Mouse (Mus musculus) midbrain, embryonic 14.5 days (tissue): ENCODE results near the gene Syn3. TPM values are rescaled to one million over a fixed set of nuclear protein-coding genes. Genes with fewer than 3 reads are reported as not detected.

ENCODE experiments used
- ATAC-seq: fragments of 200-750 bp; cut with Nextera tagmentation; 2 replicates; pipeline ENCODE4 v1.8.0; 2017; ENCODE audit warnings: moderate number of reproducible peaks, moderate library complexity; ENCODE audit not compliant: low FRiP score, low TSS enrichment
- DNase-seq: peaks from one replicate; pipeline ENCODE4 v3.0.0-alpha.2; 2015
- H3K27ac ChIP-seq: fragments of 300-500 bp; sonication (generic); replicated peaks from 2 replicates; pipeline ENCODE4 v1.5.1; 2014; ENCODE audit warnings: mild to moderate bottlenecking, low read depth, low read length, moderate library complexity
- H3K27me3 ChIP-seq: fragments of 300-500 bp; sonication (generic); 2 replicates; pipeline ENCODE4 v1.6.1; 2014; ENCODE audit warnings: low read length, control low read depth, mixed read lengths; ENCODE audit not compliant: control insufficient read depth, insufficient read depth
- H3K36me3 ChIP-seq: fragments of 300-500 bp; sonication (generic); 2 replicates; pipeline ENCODE4 v1.6.1; 2014; ENCODE audit warnings: low read length, control low read depth; ENCODE audit not compliant: control insufficient read depth, insufficient read depth
- H3K4me1 ChIP-seq: fragments of 300-500 bp; sonication (generic); 2 replicates; pipeline ENCODE4 v1.6.1; 2014; ENCODE audit warnings: mild to moderate bottlenecking, antibody characterized with exemption, low read length, control low read depth; ENCODE audit not compliant: control insufficient read depth, insufficient read depth
- H3K4me2 ChIP-seq: fragments of 300-500 bp; sonication (generic); 2 replicates; pipeline ENCODE4 v1.6.1; 2014; ENCODE audit warnings: mild to moderate bottlenecking, low read length, moderate library complexity
- H3K4me3 ChIP-seq: fragments of 300-500 bp; sonication (generic); replicated peaks from 2 replicates; pipeline ENCODE4 v1.5.1; 2014; ENCODE audit warnings: low read depth, low read length
- H3K9ac ChIP-seq: fragments of 300-500 bp; sonication (generic); replicated peaks from 2 replicates; pipeline ENCODE4 v1.6.1; 2014; ENCODE audit warnings: mild to moderate bottlenecking, low read length, moderate library complexity
- H3K9me3 ChIP-seq: fragments of 300-500 bp; sonication (generic); 2 replicates; pipeline ENCODE4 v1.6.1; 2016; ENCODE audit warnings: low read length, control low read depth, mixed read lengths; ENCODE audit not compliant: control insufficient read depth
- WGBS: fragments of 180-500 bp; shearing (Covaris S2); extraction: QIAGEN DNeasy Blood & Tissue Kit; methylation state at CpG from one replicate; pipeline ENCODE4 v1.1.7; 2014; 5-methylcytosine and 5-hydroxymethylcytosine counted together
- polyA plus RNA-seq: library from polyadenylated mRNA; unstranded; fragments of >200 nt; fragmentation: Nextera tagmentation; extraction: Ambion mirVana; gene quantifications from 2 replicates; pipeline ENCODE4 v1.2.1, GENCODE M21; 2014

Syn3 gene
- polyA plus RNA-seq, 1 experiment from 2014 or later = 25.6 TPM

GRCm38 (mm10) chr10:86116268-86116667 lies 382.4 kb downstream of the Syn3 start:
- Histone ChIP-seq H3K27me3 (no peaks in the 10 kb centered on the region), H3K9me3 (no peaks in the 10 kb centered on the region), H3K36me3 (no peaks in the 10 kb centered on the region), H3K27ac (no peak overlapping the region), H3K4me1 (no peaks in the 10 kb centered on the region), H3K4me2 (no peak overlapping the region), H3K9ac (no peak overlapping the region), H3K4me3 (no peak overlapping the region)
- WGBS = 82% methylated on average over 2 of the region's 2 CpGs
- no peak for DNase-seq
- ATAC-seq = no peak

- H3K4me3 ChIP-seq = no peak overlapping the region
- 45% methylated on average over 5 of the region's 5 CpGs for WGBS
- no peaks in the 10 kb centered on the region for H3K9me3 ChIP-seq
- H3K4me1 ChIP-seq = no peaks in the 10 kb centered on the region
- no peak overlapping the region for H3K27ac ChIP-seq
- H3K36me3 ChIP-seq = no peaks in the 10 kb centered on the region
- H3K27me3 ChIP-seq = no peaks in the 10 kb centered on the region
- no peak overlapping the region for H3K9ac ChIP-seq
- no peak overlapping the region for H3K4me2 ChIP-seq
- DNase-seq = no peak
- ATAC-seq = no peak
Measured at GRCm38 (mm10) chr10:86114431-86114848, 384.3 kb downstream of the Syn3 start.

DNA sequence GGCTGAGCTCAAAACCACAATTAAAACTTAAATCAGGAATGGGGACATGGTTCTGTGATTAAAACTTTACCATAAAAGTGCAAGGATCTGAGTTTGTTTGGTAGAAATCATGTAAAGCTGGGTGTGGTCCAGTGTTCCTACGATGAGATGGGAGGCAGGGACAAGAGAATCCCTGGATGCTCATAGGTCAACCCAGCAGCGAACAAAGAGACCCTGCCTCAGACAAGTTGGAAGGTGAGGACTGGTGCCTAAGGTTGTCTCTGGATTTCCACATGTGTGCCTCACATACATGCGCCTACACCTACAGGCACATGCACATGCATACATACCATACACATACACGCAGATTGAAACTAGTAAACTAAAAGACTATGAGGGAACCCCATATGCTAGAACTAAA lies 389.9 kb downstream of the Syn3 start:
- no peaks in the 10 kb centered on the region for H3K9me3 ChIP-seq
- H3K27ac ChIP-seq = no peak overlapping the region
- H3K27me3 ChIP-seq = no peaks in the 10 kb centered on the region
- no peaks in the 10 kb centered on the region for H3K4me1 ChIP-seq
- H3K4me3 ChIP-seq = no peak overlapping the region
- no peaks in the 10 kb centered on the region for H3K36me3 ChIP-seq
- no peak overlapping the region for H3K4me2 ChIP-seq
- ATAC-seq (no peak), DNase-seq (no peak)
- 95% methylated on average over 4 of the region's 4 CpGs for WGBS
- no peak overlapping the region for H3K9ac ChIP-seq

DNA sequence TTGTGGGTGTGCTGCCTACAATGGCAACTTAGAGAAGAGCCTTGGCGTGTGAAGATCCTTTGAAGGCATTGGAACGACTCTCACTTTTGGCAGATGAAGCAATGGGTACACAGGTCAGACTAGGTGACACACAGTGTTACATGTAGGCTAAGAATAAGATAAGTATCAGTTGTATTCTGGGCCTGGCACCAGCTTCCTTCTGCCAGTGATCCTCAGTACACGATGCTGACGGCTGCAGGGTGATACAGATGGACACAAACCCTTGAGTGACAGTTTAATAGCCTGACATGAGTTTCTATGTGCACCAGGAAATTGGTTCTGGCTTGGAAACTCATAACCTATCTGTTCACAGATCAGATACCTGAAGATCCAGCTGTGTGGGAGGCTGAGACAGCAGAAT lies 391.0 kb downstream of the Syn3 start:
- Histone ChIP-seq H3K27ac (no peak overlapping the region), H3K4me3 (no peak overlapping the region), H3K36me3 (no peaks in the 10 kb centered on the region), H3K4me2 (no peak overlapping the region), H3K9ac (no peak overlapping the region), H3K4me1 (no peaks in the 10 kb centered on the region), H3K27me3 (no peaks in the 10 kb centered on the region), H3K9me3 (no peaks in the 10 kb centered on the region)
- no peak for ATAC-seq
- WGBS = 84% methylated on average over 4 of the region's 4 CpGs
- DNase-seq = no peak

DNA sequence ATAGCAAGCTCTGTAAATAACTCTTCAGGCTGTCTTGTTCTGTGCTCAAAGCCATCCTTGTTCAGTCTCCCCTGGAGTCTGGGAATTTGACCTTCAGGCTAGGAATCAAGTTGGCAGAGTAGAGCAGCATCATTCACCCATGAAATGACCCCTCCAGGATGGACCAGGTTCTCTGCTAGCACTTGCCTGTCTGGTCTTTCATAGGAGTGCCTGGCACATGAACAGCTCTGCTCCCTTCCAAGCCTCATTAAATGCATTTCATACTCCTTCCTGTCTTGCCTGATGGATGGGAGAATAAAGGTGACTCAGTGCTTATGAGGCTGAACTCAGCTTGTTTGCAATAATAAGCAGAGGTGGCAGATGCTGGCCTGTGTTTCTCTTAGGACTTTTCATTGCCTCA lies 394.7 kb downstream of the Syn3 start:
- H3K4me2 ChIP-seq = no peak overlapping the region
- ATAC-seq (no peak), DNase-seq (no peak)
- 0 out of 2 replicates have a peak, but pooled peaks cover 4% of the 10 kb centered on the region for H3K9me3 ChIP-seq
- no peak overlapping the region for H3K9ac ChIP-seq
- H3K27me3 ChIP-seq = no peaks in the 10 kb centered on the region
- H3K27ac ChIP-seq = no peak overlapping the region
- H3K4me3 ChIP-seq = no peak overlapping the region
- H3K4me1 ChIP-seq = no peaks in the 10 kb centered on the region
- H3K36me3 ChIP-seq = no peaks in the 10 kb centered on the region

DNA sequence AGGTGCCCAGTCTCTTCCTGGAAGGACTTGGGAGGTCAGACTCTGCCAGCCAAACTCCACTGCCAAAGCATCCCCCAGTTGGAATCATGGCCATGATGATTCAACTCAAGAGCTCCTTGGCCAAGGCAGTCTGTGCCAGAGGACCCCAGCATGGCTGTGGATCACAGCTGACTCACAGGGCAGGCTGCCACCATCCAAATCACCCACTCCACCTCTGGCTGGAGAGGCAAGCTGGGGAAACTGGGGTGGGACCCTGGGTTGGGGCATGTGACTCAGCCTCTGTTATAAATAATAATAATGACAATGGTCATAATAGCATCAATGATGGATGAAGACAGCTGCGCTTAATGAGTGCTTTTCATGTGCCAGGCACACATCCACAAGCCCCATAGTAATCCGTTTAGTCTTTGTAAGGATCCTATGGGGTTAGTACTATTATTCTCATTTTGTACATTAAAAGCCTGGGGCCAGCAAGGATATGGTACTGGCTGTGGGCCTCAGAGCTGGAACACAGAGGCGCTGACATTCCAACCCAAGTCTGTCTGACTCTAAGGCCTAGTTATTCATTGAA lies 398.3 kb downstream of the Syn3 start:
- Histone ChIP-seq H3K9me3 (0 out of 2 replicates have a peak, but pooled peaks cover 4% of the 10 kb centered on the region), H3K36me3 (no peaks in the 10 kb centered on the region), H3K27ac (no peak overlapping the region), H3K4me1 (no peaks in the 10 kb centered on the region), H3K4me3 (no peak overlapping the region), H3K9ac (no peak overlapping the region), H3K27me3 (no peaks in the 10 kb centered on the region), H3K4me2 (no peak overlapping the region)
- 63% methylated on average over 3 of the region's 3 CpGs for WGBS
- ATAC-seq (no peak), DNase-seq (no peak)

DNA sequence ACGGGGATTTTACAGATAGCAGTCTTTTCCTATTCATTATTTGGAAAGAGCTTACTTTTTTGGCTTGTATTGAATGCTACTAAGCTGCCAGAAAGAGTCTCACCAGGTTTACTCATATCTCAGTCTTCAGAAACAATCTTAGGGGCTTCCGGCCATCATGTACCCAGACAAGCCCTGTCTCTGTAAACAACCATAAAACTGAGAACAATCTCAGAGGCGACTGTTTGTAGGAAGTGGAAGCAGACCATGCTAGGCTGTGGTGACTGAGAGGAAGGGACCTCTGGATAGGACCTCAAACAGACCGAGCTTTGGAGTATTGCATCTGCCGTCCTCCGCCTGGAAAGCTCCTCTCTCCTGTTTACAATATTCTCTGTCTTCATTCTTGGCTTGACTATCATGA lies 400.3 kb downstream of the Syn3 start:
- 94% methylated on average over 6 of the region's 6 CpGs for WGBS
- Histone ChIP-seq H3K27me3 (no peaks in the 10 kb centered on the region), H3K4me1 (no peaks in the 10 kb centered on the region), H3K27ac (no peak overlapping the region), H3K36me3 (no peaks in the 10 kb centered on the region), H3K9ac (no peak overlapping the region), H3K4me3 (no peak overlapping the region), H3K9me3 (0 out of 2 replicates have a peak, but pooled peaks cover 4% of the 10 kb centered on the region), H3K4me2 (no peak overlapping the region)
- no peak for ATAC-seq
- DNase-seq = no peak

GRCm38 (mm10) chr10:86093109-86094035 lies 405.3 kb downstream of the Syn3 start:
- Histone ChIP-seq H3K27me3 (no peaks in the 10 kb centered on the region), H3K4me3 (no peak overlapping the region), H3K36me3 (no peaks in the 10 kb centered on the region), H3K4me2 (no peak overlapping the region), H3K9ac (no peak overlapping the region), H3K27ac (no peak overlapping the region), H3K9me3 (no peaks in the 10 kb centered on the region), H3K4me1 (no peaks in the 10 kb centered on the region)
- 71% methylated on average over 14 of the region's 14 CpGs for WGBS
- DNase-seq (no peak), ATAC-seq (no peak)

DNA sequence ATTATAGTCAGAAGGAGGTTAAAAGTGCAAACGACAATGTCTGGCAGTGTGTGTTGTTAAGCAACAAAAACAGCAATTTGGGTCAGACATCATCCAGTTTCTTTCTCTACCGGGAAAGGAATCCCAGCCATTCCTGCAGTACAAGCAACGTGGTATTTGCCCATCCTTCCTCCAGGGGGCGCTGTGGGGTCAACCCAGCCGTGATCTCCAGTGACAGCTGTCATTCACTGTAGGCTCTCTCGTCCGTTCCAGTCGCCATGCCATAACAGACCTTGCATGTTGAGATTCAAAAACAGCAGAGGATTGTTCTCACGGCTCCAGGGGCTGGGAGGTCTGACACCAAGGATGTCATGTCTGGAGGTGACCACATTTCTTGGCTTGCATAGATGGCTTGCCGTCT lies 406.8 kb downstream of the Syn3 start:
- no peaks in the 10 kb centered on the region for H3K4me1 ChIP-seq
- H3K36me3 ChIP-seq = no peaks in the 10 kb centered on the region
- H3K27me3 ChIP-seq = no peaks in the 10 kb centered on the region
- no peaks in the 10 kb centered on the region for H3K9me3 ChIP-seq
- no peak overlapping the region for H3K9ac ChIP-seq
- no peak overlapping the region for H3K27ac ChIP-seq
- WGBS = 45% methylated on average over 10 of the region's 10 CpGs
- ATAC-seq (no peak), DNase-seq (no peak)
- no peak overlapping the region for H3K4me3 ChIP-seq
- no peak overlapping the region for H3K4me2 ChIP-seq
